Mouse (Mus musculus): Measurements from ENCODE around the gene Fam160a2. TPM values are rescaled to one million over a fixed set of nuclear protein-coding genes. Genes with fewer than 3 reads are reported as not detected.

The Fam160a2 gene
- polyA plus RNA-seq, 1 experiment = 46.2 TPM

GRCm38 (mm10) chr7:105334004-105334403, 65.8 kb downstream of the Fam160a2 start, which contains the start of gene Olfr690:
TSS of gene Olfr690 (minus strand) at chr7:105334104.
- no peaks in the 10 kb centered on the region for H3K36me3 ChIP-seq (ENCODE audit: control insufficient read depth, insufficient read depth, low read length, poor library complexity, severe bottlenecking)
- H3K4me3 ChIP-seq (ENCODE audit: low read depth, low read length) = no peak within 1 kb of the TSS
- TF ChIP-seq EP300 (IDR thresholded peaks at IDR 0.05; ENCODE audit: insufficient read depth, low read depth, low read length) (no peak), CTCF (IDR thresholded peaks at IDR 0.05; ENCODE audit: low read depth, low read length) (no peak)
- no peaks in the 10 kb centered on the region for H3K9me3 ChIP-seq (replicated peaks; ENCODE audit: control insufficient read depth, insufficient read depth, low read length, poor library complexity, severe bottlenecking)
- no peak within 1 kb of the TSS for H3K9ac ChIP-seq (ENCODE audit: low read depth, poor library complexity, severe bottlenecking)
- no peak within 1 kb of the TSS for H3K27ac ChIP-seq (ENCODE audit: insufficient read depth, low read length)
- no peaks in the 10 kb centered on the region for H3K4me1 ChIP-seq (ENCODE audit: control insufficient read depth, insufficient read depth, low read length)
- no peaks in the 10 kb centered on the region for H3K27me3 ChIP-seq (ENCODE audit: control insufficient read depth, insufficient read depth, low read length, poor library complexity, severe bottlenecking)

- Histone ChIP-seq H3K4me3 (ENCODE audit: low read depth, low read length) (no peak overlapping the region), H3K9ac (ENCODE audit: low read depth, poor library complexity, severe bottlenecking) (no peak overlapping the region), H3K36me3 (ENCODE audit: control insufficient read depth, insufficient read depth, low read length, poor library complexity, severe bottlenecking) (no peaks in the 10 kb centered on the region), H3K9me3 (replicated peaks; ENCODE audit: control insufficient read depth, insufficient read depth, low read length, poor library complexity, severe bottlenecking) (no peaks in the 10 kb centered on the region), H3K4me1 (ENCODE audit: control insufficient read depth, insufficient read depth, low read length) (no peaks in the 10 kb centered on the region), H3K27me3 (ENCODE audit: control insufficient read depth, insufficient read depth, low read length, poor library complexity, severe bottlenecking) (no peaks in the 10 kb centered on the region; the same call in 1 of the 2 replicates), H3K27ac (ENCODE audit: insufficient read depth, low read length) (no peak overlapping the region)
- no peak for TF ChIP-seq EP300 (IDR thresholded peaks at IDR 0.05; ENCODE audit: insufficient read depth, low read depth, low read length)
- no peak for TF ChIP-seq CTCF (IDR thresholded peaks at IDR 0.05; ENCODE audit: low read depth, low read length)
- no peak for TF ChIP-seq POLR2A (IDR thresholded peaks at IDR 0.05; ENCODE audit: insufficient read depth, low read length)
These were observed 74.6 kb downstream of the Fam160a2 start for GRCm38 (mm10) chr7:105325302-105325701.

Other genes starting within 250 kb of the Fam160a2 start
- gene Olfr684, start 236.4 kb downstream of the Fam160a2 start, polyA plus RNA-seq (2011; ENCODE audit: insufficient read depth, insufficient read length, low read depth, missing spikeins) = not detected in 2 replicates
- not detected in 2 replicates for gene Olfr685, start 214.0 kb downstream of the Fam160a2 start, polyA plus RNA-seq (2011; ENCODE audit: insufficient read depth, insufficient read length, low read depth, missing spikeins)
- gene Olfr686, start 192.6 kb downstream of the Fam160a2 start, polyA plus RNA-seq (2011; ENCODE audit: insufficient read depth, insufficient read length, low read depth, missing spikeins) = not detected in 2 replicates
- gene Olfr688, start 112.0 kb downstream of the Fam160a2 start, polyA plus RNA-seq (2011; ENCODE audit: insufficient read depth, insufficient read length, low read depth, missing spikeins) = not detected in 2 replicates
- gene Olfr689, start 88.9 kb downstream of the Fam160a2 start, polyA plus RNA-seq (2011; ENCODE audit: insufficient read depth, insufficient read length, low read depth, missing spikeins) = not detected in 2 replicates
- gene Olfr690, start 66.0 kb downstream of the Fam160a2 start, polyA plus RNA-seq (2011; ENCODE audit: insufficient read depth, insufficient read length, low read depth, missing spikeins) = 0.62 TPM in 1 of 2 replicates, not detected in the other
- gene Olfr691, start 57.8 kb downstream of the Fam160a2 start, polyA plus RNA-seq (2011; ENCODE audit: insufficient read depth, insufficient read length, low read depth, missing spikeins) = 0.85 TPM in 1 of 2 replicates, not detected in the other
- not detected in 2 replicates for gene Olfr692, start 31.8 kb downstream of the Fam160a2 start, polyA plus RNA-seq (2011; ENCODE audit: insufficient read depth, insufficient read length, low read depth, missing spikeins)
- gene Gm5901, start 25.0 kb downstream of the Fam160a2 start, polyA plus RNA-seq (2011; ENCODE audit: insufficient read depth, insufficient read length, low read depth, missing spikeins) = not detected in 2 replicates
- not detected in 2 replicates for gene Cnga4, start 4.5 kb upstream of the Fam160a2 start, polyA plus RNA-seq (2011; ENCODE audit: insufficient read depth, insufficient read length, low read depth, missing spikeins)
- 0.40 TPM in 1 of 2 replicates, not detected in the other for gene Cckbr, start 25.7 kb upstream of the Fam160a2 start, polyA plus RNA-seq (2011; ENCODE audit: insufficient read depth, insufficient read length, low read depth, missing spikeins)
- gene Cavin3, start 82.2 kb upstream of the Fam160a2 start, polyA plus RNA-seq (2011; ENCODE audit: insufficient read depth, insufficient read length, low read depth, missing spikeins) = 0.96 and 1.1 TPM in 2 replicates
- 16.2 and 17.1 TPM in 2 replicates for gene Smpd1, start 154.3 kb upstream of the Fam160a2 start, polyA plus RNA-seq (2011; ENCODE audit: insufficient read depth, insufficient read length, low read depth, missing spikeins)
- 14.7 and 16.0 TPM in 2 replicates for gene Apbb1, start 181.6 kb upstream of the Fam160a2 start, polyA plus RNA-seq (2011; ENCODE audit: insufficient read depth, insufficient read length, low read depth, missing spikeins)
- gene Hpx, start 200.1 kb upstream of the Fam160a2 start, polyA plus RNA-seq (2011; ENCODE audit: insufficient read depth, insufficient read length, low read depth, missing spikeins) = not detected in 2 replicates
- 28.8 and 36.8 TPM in 2 replicates for gene Trim3, start 233.5 kb upstream of the Fam160a2 start, polyA plus RNA-seq (2011; ENCODE audit: insufficient read depth, insufficient read length, low read depth, missing spikeins)
- gene Timm10b, start 240.0 kb upstream of the Fam160a2 start, polyA plus RNA-seq (2011; ENCODE audit: insufficient read depth, insufficient read length, low read depth, missing spikeins) = 32.2 and 33.3 TPM in 2 replicates
- 33.2 and 36.4 TPM in 2 replicates for gene Arfip2, start 240.4 kb upstream of the Fam160a2 start, polyA plus RNA-seq (2011; ENCODE audit: insufficient read depth, insufficient read length, low read depth, missing spikeins)
- gene Gm45799, start 240.5 kb upstream of the Fam160a2 start, polyA plus RNA-seq (2011; ENCODE audit: insufficient read depth, insufficient read length, low read depth, missing spikeins) = 0.72 and 5.7 TPM in 2 replicates